Mouse (Mus musculus): Measurements from ENCODE around the gene Aph1c. TPM values are rescaled to one million over a fixed set of nuclear protein-coding genes. Genes with fewer than 3 reads are reported as not detected.

The Aph1c gene
- polyA plus RNA-seq (2012; rRNA removed): 1.1 and 1.5 TPM in 2 replicates

- Histone ChIP-seq H3K27ac (ENCODE audit: control insufficient read depth, insufficient read depth, low read length) (no peak within 1 kb of the TSS), H3K27me3 (ENCODE audit: control insufficient read depth, insufficient read depth, low read length) (no peaks in the 10 kb centered on the region), H3K4me1 (replicated peaks; ENCODE audit: control insufficient read depth, insufficient read depth, low read length) (peaks cover 13% of the 10 kb centered on the region), H3K4me3 (ENCODE audit: control insufficient read depth, insufficient read depth, low read length) (peak within 1 kb of the TSS; percentile 51), H3K36me3 (ENCODE audit: control insufficient read depth, insufficient read depth, low read length) (no peaks in the 10 kb centered on the region)
- TF ChIP-seq POLR2A (IDR thresholded peaks at IDR 0.05; ENCODE audit: control insufficient read depth, extremely low read depth, insufficient read depth, low read length, poor library complexity) (no peak; the same call in 1 of the 2 replicates), CTCF (IDR thresholded peaks at IDR 0.05; ENCODE audit: borderline replicate concordance, control insufficient read depth, extremely low read depth, insufficient read depth, low read length, poor library complexity) (no peak; the same call in 1 of the 2 replicates)
- DNase-seq: peak; percentile 99
- 2% methylated on average over 58 of the region's 58 CpGs for WGBS
Observed at GRCm38 (mm10) chr9:66834318-66835096, at the start of gene Aph1c. Gene Aph1c (minus strand): TSS chr9:66834726.

GRCm38 (mm10) chr9:66883500-66883899 is 49.0 kb upstream of the Aph1c start:
- no peak for TF ChIP-seq POLR2A (IDR thresholded peaks at IDR 0.05; ENCODE audit: control insufficient read depth, extremely low read depth, insufficient read depth, low read length, poor library complexity)
- no peak for TF ChIP-seq CTCF (IDR thresholded peaks at IDR 0.05; ENCODE audit: borderline replicate concordance, control insufficient read depth, extremely low read depth, insufficient read depth, low read length, poor library complexity)
- H3K27me3 ChIP-seq (ENCODE audit: control insufficient read depth, insufficient read depth, low read length): no peaks in the 10 kb centered on the region
- WGBS: 47% methylated on average over 5 of the region's 5 CpGs
- no peak overlapping the region for H3K27ac ChIP-seq (ENCODE audit: control insufficient read depth, insufficient read depth, low read length)
- peaks cover 12% of the 10 kb centered on the region for H3K4me1 ChIP-seq (replicated peaks; ENCODE audit: control insufficient read depth, insufficient read depth, low read length)
- H3K4me3 ChIP-seq (ENCODE audit: control insufficient read depth, insufficient read depth, low read length): no peak overlapping the region
- no peaks in the 10 kb centered on the region for H3K36me3 ChIP-seq (ENCODE audit: control insufficient read depth, insufficient read depth, low read length)
- peak; percentile 15 for DNase-seq

- TF ChIP-seq POLR2A (IDR thresholded peaks at IDR 0.05; ENCODE audit: control insufficient read depth, extremely low read depth, insufficient read depth, low read length, poor library complexity) (no peak), CTCF (IDR thresholded peaks at IDR 0.05; ENCODE audit: borderline replicate concordance, control insufficient read depth, extremely low read depth, insufficient read depth, low read length, poor library complexity) (no peak)
- DNase-seq: peak; percentile 41
- no peaks in the 10 kb centered on the region for H3K36me3 ChIP-seq (ENCODE audit: control insufficient read depth, insufficient read depth, low read length)
- peaks cover 8% of the 10 kb centered on the region for H3K4me1 ChIP-seq (replicated peaks; ENCODE audit: control insufficient read depth, insufficient read depth, low read length)
- 9% methylated on average over 8 of the region's 8 CpGs for WGBS
- H3K27me3 ChIP-seq (ENCODE audit: control insufficient read depth, insufficient read depth, low read length): no peaks in the 10 kb centered on the region
- H3K27ac ChIP-seq (ENCODE audit: control insufficient read depth, insufficient read depth, low read length): peak overlapping the region; percentile 20
- H3K4me3 ChIP-seq (ENCODE audit: control insufficient read depth, insufficient read depth, low read length): no peak overlapping the region
Observed at GRCm38 (mm10) chr9:66882406-66882821, 47.9 kb upstream of the Aph1c start.

DNA sequence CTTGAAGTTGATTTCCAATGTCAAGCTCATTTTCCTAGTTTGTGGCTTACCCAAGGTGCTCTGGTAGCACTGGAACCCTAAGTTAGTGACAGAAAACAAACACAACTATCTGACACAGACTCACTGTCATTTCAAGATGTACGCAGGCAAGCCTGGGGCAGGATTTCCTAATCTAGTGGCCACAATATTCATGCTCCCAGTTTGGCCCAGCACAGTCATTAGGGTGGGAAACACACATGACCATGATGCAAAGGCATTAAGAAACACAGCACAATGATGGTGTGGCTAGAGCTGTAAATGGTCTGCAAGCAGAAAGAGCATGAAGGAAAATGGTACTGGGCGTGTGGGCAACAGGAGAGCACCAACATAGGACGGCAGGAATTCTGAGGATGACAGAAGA is 47.3 kb upstream of the Aph1c start:
- WGBS: 89% methylated on average over 3 of the region's 3 CpGs
- H3K4me3 ChIP-seq (ENCODE audit: control insufficient read depth, insufficient read depth, low read length): no peak overlapping the region
- H3K4me1 ChIP-seq (replicated peaks; ENCODE audit: control insufficient read depth, insufficient read depth, low read length): peaks cover 8% of the 10 kb centered on the region
- H3K27ac ChIP-seq (ENCODE audit: control insufficient read depth, insufficient read depth, low read length): peak overlapping the region; percentile 12; the same call in 1 of the 2 replicates
- no peaks in the 10 kb centered on the region for H3K36me3 ChIP-seq (ENCODE audit: control insufficient read depth, insufficient read depth, low read length)
- TF ChIP-seq POLR2A (IDR thresholded peaks at IDR 0.05; ENCODE audit: control insufficient read depth, extremely low read depth, insufficient read depth, low read length, poor library complexity) (no peak), CTCF (IDR thresholded peaks at IDR 0.05; ENCODE audit: borderline replicate concordance, control insufficient read depth, extremely low read depth, insufficient read depth, low read length, poor library complexity) (no peak)
- no peaks in the 10 kb centered on the region for H3K27me3 ChIP-seq (ENCODE audit: control insufficient read depth, insufficient read depth, low read length)
- no peak for DNase-seq

- DNase-seq: no peak
- Histone ChIP-seq H3K27ac (ENCODE audit: control insufficient read depth, insufficient read depth, low read length) (no peak overlapping the region), H3K4me3 (ENCODE audit: control insufficient read depth, insufficient read depth, low read length) (no peak overlapping the region), H3K36me3 (ENCODE audit: control insufficient read depth, insufficient read depth, low read length) (no peaks in the 10 kb centered on the region), H3K27me3 (ENCODE audit: control insufficient read depth, insufficient read depth, low read length) (no peaks in the 10 kb centered on the region), H3K4me1 (replicated peaks; ENCODE audit: control insufficient read depth, insufficient read depth, low read length) (peaks cover 6% of the 10 kb centered on the region)
- TF ChIP-seq POLR2A (IDR thresholded peaks at IDR 0.05; ENCODE audit: control insufficient read depth, extremely low read depth, insufficient read depth, low read length, poor library complexity) (no peak), CTCF (IDR thresholded peaks at IDR 0.05; ENCODE audit: borderline replicate concordance, control insufficient read depth, extremely low read depth, insufficient read depth, low read length, poor library complexity) (no peak)
- WGBS: 91% methylated on average over 2 of the region's 2 CpGs
Observed at GRCm38 (mm10) chr9:66880752-66881151, 46.2 kb upstream of the Aph1c start.

DNA sequence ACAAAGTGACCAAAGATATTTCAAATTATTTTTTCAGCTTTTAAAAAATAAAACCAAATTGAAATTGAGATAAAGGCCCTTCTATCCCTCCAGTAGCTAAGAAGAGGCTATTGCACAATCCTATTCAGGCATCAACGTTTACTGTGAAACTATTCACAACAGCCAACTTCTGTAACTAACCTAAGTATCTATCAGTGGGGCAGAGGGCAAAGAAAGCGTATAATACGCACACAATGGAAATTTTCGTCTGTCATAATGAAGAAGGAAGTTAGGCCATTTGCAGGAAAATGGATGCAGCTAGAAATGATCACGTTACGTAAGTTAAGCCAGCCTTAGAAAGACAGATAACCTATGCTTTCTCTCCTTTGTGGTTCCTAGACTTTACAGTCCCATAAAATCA is 45.0 kb upstream of the Aph1c start:
- TF ChIP-seq CTCF (IDR thresholded peaks at IDR 0.05; ENCODE audit: borderline replicate concordance, control insufficient read depth, extremely low read depth, insufficient read depth, low read length, poor library complexity) (no peak), POLR2A (IDR thresholded peaks at IDR 0.05; ENCODE audit: control insufficient read depth, extremely low read depth, insufficient read depth, low read length, poor library complexity) (no peak)
- peaks cover 6% of the 10 kb centered on the region for H3K4me1 ChIP-seq (replicated peaks; ENCODE audit: control insufficient read depth, insufficient read depth, low read length)
- no peaks in the 10 kb centered on the region for H3K27me3 ChIP-seq (ENCODE audit: control insufficient read depth, insufficient read depth, low read length)
- no peak overlapping the region for H3K27ac ChIP-seq (ENCODE audit: control insufficient read depth, insufficient read depth, low read length)
- DNase-seq: no peak
- H3K4me3 ChIP-seq (ENCODE audit: control insufficient read depth, insufficient read depth, low read length): no peak overlapping the region
- H3K36me3 ChIP-seq (ENCODE audit: control insufficient read depth, insufficient read depth, low read length): no peaks in the 10 kb centered on the region
- 91% methylated on average over 6 of the region's 6 CpGs for WGBS
